Mouse (Mus musculus) cortical plate, adult 2 months (tissue): ENCODE results near the gene Zmat3.

Experiments
- CTCF ChIP-seq: fragments of 200-500 bp; IDR thresholded peaks from 2 replicates; pipeline ENCODE4 v1.5.1; 2011; ENCODE audit warnings: mild to moderate bottlenecking, control low read depth, low read length; ENCODE audit not compliant: insufficient read depth; ENCODE audit errors: extremely low read depth
- POLR2A ChIP-seq: fragments of 200-500 bp; IDR thresholded peaks from 2 replicates; pipeline ENCODE4 v1.6.1; 2011; ENCODE audit warnings: mild to moderate bottlenecking, low read length, control low read depth; ENCODE audit not compliant: insufficient read depth; ENCODE audit errors: extremely low read depth

DNA sequence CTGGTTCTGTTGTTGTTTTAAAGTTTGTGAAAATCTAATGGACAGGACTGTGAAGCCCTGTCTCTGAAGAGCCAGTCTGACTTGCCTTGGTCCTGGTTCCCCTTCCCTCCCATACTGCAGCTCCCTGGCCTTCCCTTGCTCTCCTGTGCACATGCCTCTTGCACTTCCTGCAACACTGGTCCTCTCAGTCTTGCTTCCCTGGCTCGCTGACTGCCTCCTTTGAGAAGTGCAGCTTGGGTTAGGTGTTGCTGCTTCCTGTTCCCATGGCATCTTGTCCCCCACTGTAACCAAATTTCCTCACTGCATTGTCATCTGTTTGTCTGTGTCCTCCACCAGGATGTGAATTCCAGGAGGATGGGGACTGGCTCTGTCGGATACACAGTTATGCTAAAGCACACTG, 34.1 kb upstream of the Zmat3 start:
- TF ChIP-seq CTCF (no peak), POLR2A (no peak)
